Mouse (Mus musculus) CD4-positive, CD25-positive, alpha-beta regulatory T cell, adult 2 months (primary cell): ENCODE data around the gene Zxdb.
"Not testable (repeated sequence)": the region's sequence is repeated elsewhere in the genome, so short reads cannot be mapped to it uniquely, and the experiment has no call there.

Source experiments
- DNase-seq: peaks from one replicate; pipeline ENCODE4 v3.0.0-alpha.2; 2012; ENCODE audit warnings: low read depth, low spot score

Gene Zxdb

DNA sequence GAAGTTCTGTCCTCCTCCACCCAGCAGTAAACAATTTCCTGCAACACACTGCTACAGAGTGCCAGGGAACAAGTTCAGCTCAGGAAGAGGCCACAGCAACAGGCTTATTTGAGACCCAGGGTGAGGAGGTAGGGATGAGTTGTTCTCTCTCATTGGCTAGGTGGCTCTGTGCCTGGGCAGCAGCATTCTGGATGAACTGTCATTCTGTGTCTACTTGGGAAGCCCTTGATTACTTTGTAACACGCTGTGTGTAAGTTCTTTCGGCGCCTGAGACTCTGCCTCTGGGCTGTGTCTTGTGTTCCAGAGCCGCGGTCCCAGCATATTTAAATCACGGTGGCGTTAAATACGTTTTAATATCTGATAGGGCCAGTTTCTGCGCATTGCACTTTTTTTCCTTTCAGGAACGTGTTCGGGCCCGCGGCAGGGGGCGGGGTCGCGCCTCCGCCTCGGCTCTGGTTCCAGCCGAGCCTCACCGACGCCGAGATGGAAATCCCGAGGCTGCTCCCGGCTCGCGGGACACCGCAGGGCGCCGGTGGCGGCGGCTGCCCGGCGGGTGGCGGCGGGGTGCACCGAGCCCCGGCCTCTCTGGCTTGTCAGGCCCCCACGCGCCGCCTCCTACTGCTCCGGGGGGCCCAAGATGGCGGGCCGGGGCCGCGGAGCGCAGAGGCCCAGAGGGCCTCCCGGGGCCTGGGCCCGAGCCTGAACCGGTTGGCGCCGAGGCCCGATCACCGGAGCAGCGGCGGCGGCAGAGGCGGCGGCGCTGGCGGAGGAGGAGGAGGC is at the start of gene Zxdb:
Gene Zxdb (plus strand): TSS at position 378 of the 780 bp plus-strand sequence.
- not testable (repeated sequence) for DNase-seq

DNA sequence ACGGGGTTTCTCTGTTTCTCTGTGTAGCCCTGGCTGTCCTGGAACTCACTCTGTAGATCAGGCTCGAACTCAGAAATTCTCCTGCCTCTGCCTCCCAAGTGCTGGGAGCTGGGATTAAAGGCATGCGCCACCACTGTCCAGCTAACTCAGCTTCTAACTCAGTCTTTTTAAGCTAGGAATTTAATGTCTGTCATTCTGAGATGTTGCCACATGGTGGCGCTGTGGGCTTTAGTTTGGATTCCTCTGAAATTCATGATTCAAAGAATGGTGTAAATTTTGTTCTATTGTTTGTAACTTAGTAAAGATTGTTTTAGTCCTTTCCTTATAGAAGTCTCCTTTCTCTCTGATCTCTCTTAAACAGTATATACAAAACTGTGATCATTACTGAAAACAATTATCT is 49.4 kb upstream of the Zxdb start:
- DNase-seq: peak; percentile 58

DNA sequence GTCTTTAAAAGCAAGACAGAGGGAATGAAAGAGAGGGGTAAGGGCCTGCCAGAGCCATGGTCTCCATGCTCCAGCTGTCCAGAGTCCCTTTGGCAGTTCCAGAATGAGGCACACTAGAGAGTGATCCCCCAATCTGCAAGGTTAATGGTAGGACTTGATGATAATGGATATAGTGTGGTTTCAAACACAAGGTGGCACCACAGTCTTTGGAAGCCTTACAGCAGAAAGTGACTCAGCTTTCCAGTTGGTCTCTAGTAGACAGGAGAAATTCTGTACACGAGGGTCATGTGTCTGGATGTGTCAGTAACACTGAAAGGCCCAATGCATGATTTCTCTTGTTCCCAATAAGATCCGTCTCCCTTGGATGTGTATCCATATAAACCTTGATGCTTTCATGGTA is 42.8 kb upstream of the Zxdb start:
- not testable (repeated sequence) for DNase-seq

DNA sequence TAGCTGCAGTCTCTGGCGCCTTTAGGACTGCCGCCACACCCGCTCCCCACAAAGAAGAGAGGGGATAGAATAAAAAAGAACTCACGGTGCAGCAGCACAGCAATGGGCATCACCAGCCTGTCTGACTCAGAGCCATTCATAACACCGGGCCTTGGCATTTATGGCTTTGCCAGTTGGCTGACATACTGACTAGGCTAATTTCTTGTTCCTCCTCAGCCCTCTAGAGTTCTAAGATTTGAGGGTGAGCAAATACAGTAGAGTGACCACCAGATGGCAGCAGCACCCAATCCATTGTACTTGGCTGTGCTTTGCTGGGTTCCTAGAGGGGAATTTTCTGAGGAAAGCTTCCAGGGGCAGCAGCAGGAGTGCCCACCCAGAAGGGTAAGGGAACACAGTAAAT is 34.8 kb upstream of the Zxdb start:
- DNase-seq: not testable (repeated sequence)

DNA sequence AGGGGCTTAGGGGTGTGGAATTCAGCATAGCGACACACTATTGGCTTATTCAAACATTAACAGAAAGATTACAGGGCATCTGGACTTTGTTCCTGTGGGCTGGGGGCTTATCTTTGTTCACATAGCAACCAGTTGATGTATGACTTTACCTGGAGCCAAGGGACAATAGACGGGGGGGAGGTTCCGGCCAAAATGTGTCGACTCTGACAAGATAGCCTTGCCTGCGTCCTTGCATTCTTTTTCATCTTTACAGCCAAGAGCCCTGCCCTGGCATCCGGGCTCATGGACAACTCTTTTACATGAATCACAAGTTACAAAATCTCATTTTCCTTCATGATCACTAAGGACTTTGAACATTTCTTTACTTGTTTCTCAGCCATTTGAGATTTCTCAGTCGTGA is 17.7 kb upstream of the Zxdb start:
- not testable (repeated sequence) for DNase-seq

DNA sequence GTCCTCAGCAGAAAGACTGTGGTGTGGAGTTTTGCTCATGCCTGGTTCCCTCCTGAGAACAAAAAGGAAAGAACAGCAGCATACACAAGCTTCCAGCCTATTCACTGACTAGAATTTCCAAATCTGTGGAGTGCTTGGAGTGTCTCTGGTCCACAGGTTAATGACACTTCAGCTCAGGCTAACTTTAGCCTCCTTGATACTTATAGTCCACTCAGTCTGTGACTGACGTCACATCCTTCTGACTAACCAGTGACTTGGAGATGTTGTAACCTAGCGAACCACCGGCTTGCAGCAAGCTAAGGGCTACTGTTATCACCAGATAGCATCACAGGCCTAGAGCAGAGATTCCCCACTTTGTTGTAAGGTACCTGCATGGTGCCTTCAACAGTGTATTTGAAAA is 14.6 kb upstream of the Zxdb start:
- not testable (repeated sequence) for DNase-seq

DNA sequence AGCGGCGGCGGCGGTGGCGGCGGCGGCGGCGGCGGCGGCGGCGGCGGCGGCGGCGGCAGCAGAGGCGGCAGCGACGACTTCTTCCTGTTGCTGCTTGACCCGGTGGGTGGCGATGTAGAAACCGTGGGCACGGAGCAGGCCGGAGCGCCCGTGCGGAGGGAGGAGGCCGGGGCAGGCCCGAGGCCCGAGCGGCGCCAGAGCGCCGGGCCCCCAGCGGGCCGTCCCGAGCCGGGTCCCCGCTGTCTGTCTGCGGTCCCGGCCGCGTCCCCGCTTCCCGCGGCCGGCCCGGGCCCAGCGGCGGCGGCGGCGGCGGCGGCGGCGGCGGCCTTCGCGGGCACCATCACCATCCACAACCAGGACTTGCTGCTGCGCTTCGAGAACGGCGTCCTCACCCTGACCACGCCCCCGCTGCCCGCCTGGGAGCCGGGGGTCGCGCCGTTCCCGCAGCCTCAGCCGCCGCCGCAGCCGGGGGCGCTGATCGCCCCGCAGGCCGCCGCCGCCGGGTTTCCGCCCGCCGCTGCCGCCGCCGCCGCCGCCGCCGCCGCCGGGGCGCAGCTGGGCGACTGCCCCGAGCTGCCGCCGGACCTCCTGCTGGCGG is 702 bp downstream of the Zxdb start:
- not testable (repeated sequence) for DNase-seq

DNA sequence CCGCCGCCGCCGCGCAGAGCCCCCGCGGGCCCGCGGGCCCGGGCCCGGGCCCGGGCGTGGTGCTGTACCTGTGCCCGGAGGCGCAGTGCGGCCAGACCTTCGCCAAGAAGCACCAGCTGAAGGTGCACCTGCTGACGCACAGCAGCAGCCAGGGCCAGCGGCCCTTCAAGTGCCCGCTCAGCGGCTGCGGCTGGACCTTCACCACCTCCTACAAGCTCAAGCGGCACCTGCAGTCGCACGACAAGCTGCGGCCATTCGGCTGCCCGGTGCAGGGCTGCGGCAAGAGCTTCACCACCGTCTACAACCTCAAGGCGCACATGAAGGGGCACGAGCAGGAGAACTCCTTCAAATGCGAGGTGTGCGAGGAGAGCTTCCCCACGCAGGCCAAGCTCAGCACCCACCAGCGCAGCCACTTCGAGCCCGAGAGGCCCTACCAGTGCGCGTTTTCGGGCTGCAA is 1.3 kb downstream of the Zxdb start:
- DNase-seq: not testable (repeated sequence)

DNA sequence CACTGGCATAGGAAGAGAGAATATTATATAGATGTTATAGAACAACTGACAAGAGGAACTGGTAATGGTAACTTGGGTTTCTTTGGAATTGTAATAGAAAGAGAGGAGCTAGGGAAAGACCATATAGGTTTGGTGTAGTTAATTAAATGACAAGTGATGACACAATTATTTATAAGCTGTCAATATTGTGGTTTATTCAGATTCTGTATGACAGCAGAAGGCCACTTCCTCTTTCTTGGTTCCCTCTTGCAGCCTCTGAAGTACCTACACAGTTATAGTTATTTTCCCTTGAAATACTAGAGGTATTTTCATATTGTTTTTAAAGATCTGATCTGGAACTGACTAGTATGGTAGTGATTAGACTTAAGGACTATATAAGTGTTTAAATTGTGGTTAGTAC is 7.2 kb downstream of the Zxdb start:
- no peak for DNase-seq

DNA sequence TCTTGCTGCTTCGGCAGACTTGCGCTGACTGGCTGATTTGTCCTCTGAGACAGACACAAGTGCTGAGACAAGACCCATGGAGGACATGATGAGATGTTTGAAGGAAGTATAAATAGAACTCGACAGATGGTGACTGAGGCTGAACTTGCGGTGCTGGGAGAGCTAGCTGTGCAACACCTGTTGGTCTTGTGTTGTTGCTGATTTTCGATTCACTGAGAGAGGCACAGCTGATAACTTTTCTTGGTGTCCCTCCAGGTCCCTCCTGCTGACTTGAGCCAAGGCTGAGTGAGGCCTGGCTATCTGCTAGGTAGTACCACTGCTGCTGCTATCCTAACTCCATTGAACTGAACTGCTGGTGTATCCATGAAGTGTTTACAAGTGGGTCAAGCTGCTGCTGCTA is 29.4 kb downstream of the Zxdb start:
- no peak for DNase-seq

DNA sequence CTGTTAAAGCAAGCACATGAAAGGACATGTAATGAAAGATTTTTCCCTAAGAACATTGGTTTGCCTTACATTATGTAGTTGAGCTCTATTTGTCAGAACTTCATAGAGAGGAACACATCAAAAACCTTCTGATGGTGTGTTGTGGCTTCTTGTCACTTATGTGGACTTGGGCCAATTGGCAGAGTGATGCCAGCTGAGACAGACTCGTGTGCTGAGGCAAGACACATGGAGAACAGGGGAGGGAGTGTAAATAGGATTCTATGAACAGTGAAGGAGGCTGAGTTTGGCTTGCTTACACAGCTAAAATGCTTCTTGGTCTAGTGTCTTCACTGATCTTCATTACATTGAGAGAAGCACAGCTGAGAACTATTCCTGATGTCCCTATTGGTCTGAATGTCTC is 35.6 kb downstream of the Zxdb start:
- no peak for DNase-seq

DNA sequence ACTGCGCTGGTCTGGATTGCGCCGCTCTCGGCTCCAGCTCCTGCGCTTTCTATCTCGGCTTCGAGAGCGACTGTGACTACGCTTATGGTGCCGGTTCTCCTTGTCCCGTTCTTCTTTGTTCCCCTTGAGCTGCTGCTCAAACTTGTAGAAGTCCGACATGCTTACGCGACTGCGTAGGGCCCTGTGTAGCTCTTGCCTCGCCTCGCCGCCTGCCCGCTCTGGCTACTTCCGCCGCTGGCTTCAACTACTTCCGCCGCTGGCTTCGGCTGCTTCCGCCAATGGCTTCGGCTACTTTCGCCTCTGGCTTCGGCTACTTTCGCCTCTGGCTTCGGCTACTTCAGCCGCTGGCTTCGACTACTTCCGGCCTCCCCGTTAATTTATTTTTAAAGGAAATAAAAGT is 49.5 kb downstream of the Zxdb start:
- no peak for DNase-seq
